Mouse (Mus musculus) hindbrain, embryonic 14.5 days (tissue): ENCODE measurements around the gene Nnat. TPM values are rescaled to one million over a fixed set of nuclear protein-coding genes. Genes with fewer than 3 reads are reported as not detected.

ENCODE experiments used
- ATAC-seq: fragments of 200-750 bp; cut with Nextera tagmentation; 2 replicates; pipeline ENCODE4 v1.8.0; 2017; ENCODE audit warnings: moderate number of reproducible peaks, mild to moderate bottlenecking, moderate TSS enrichment, moderate library complexity; ENCODE audit not compliant: low FRiP score
- DNase-seq: peaks from one replicate; pipeline ENCODE4 v3.0.0-alpha.2; 2015; ENCODE audit warnings: low spot score
- H3K27ac ChIP-seq: fragments of 300-500 bp; sonication (generic); 2 replicates; pipeline ENCODE4 v1.5.1; 2014; ENCODE audit warnings: mild to moderate bottlenecking, moderate library complexity
- H3K27me3 ChIP-seq: fragments of 300-500 bp; sonication (generic); 2 replicates; pipeline ENCODE4 v1.6.1; 2014; ENCODE audit warnings: mild to moderate bottlenecking, low read length, mixed read lengths; ENCODE audit not compliant: control insufficient read depth, insufficient read depth
- H3K36me3 ChIP-seq: fragments of 300-500 bp; sonication (generic); replicated peaks from 2 replicates; pipeline ENCODE4 v1.6.1; 2014; ENCODE audit not compliant: control insufficient read depth, insufficient read depth
- H3K4me1 ChIP-seq: fragments of 300-500 bp; sonication (generic); replicated peaks from 2 replicates; pipeline ENCODE4 v1.6.1; 2014; ENCODE audit warnings: antibody characterized with exemption, low read length, mixed read lengths; ENCODE audit not compliant: control insufficient read depth, insufficient read depth
- H3K4me2 ChIP-seq: fragments of 300-500 bp; sonication (generic); replicated peaks from 2 replicates; pipeline ENCODE4 v1.6.1; 2014; ENCODE audit warnings: mild to moderate bottlenecking, moderate library complexity
- H3K4me3 ChIP-seq: fragments of 300-500 bp; sonication (generic); replicated peaks from 2 replicates; pipeline ENCODE4 v1.5.1; 2014; ENCODE audit warnings: mild to moderate bottlenecking, low read length
- H3K9ac ChIP-seq: fragments of 300-500 bp; sonication (generic); 2 replicates; pipeline ENCODE4 v1.6.1; 2014
- H3K9me3 ChIP-seq: fragments of 300-500 bp; sonication (generic); 2 replicates; pipeline ENCODE4 v1.6.1; 2016; ENCODE audit warnings: low read length; ENCODE audit not compliant: control insufficient read depth
- WGBS: fragments of 180-500 bp; shearing (Covaris S2); extraction: QIAGEN DNeasy Blood & Tissue Kit; methylation state at CpG from one replicate; pipeline ENCODE4 v1.1.7; 2014; 5-methylcytosine and 5-hydroxymethylcytosine counted together
- microRNA-seq: library from miRNA; unstranded; fragments of <30 nt; microRNA quantifications from one replicate; pipeline ENCODE4, GENCODE M21; 2016
- polyA plus RNA-seq: library from polyadenylated mRNA; unstranded; fragments of >200 nt; fragmentation: Nextera tagmentation; extraction: Ambion mirVana; gene quantifications from 2 replicates; pipeline ENCODE4 v1.2.1, GENCODE M21; 2014

The Nnat gene
- polyA plus RNA-seq, 1 experiment from 2014 or later = 4,588 TPM

DNA sequence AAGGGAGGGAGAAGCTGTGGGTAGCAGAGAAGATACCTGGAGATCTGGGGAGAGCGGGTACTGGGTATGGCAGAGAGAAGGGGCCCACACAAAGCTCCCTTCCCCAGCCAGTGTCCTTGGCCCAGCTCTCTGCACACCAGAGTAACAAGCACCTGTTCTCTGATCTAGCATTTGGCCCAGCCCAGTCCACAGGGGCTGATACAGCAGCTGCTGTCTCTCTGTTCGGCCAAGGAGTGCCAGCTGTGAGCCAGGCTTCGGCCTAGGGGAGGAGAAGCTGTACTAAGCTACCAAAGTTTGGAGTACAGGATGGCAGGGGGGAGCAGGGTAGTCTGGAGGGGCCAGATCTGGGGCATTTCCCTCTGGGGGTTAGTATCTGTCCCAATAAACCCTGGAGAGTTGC is 51.9 kb downstream of the Nnat start:
- Histone ChIP-seq H3K9me3 (no peaks in the 10 kb centered on the region), H3K4me1 (peaks cover 21% of the 10 kb centered on the region; the same call in 1 of the 2 replicates), H3K9ac (no peak overlapping the region), H3K27me3 (no peaks in the 10 kb centered on the region), H3K4me3 (no peak overlapping the region), H3K36me3 (no peaks in the 10 kb centered on the region), H3K4me2 (no peak overlapping the region), H3K27ac (no peak overlapping the region)
- 76% methylated on average over 3 of the region's 3 CpGs for WGBS
- DNase-seq = no peak
- ATAC-seq = no peak

Small RNA genes within 50 kb of the gene (microRNA-seq; reads per million reads assigned to microRNA genes)
- 10.7 reads per million, percentile 30 among the genes with 10 or more reads in this experiment for gene Gm23134

Other genes with a start within 250 kb of the Nnat start
- 0.58 and 0.94 TPM in 2 replicates for gene Ghrh, start 212.6 kb upstream of the Nnat start, polyA plus RNA-seq
- 53.3 and 58.1 TPM in 2 replicates for gene Manbal, start 192.5 kb upstream of the Nnat start, polyA plus RNA-seq
- gene Src, start 141.6 kb upstream of the Nnat start, polyA plus RNA-seq = 24.8 and 30.1 TPM in 2 replicates
- 285 and 323 TPM in 2 replicates for gene Blcap, start 11.2 kb downstream of the Nnat start, polyA plus RNA-seq
- gene Ctnnbl1, start 177.3 kb downstream of the Nnat start, polyA plus RNA-seq = 53.3 and 59.5 TPM in 2 replicates